Mouse (Mus musculus) heart, postnatal 0 days (tissue): ENCODE results near the gene Xiap. TPM values are rescaled to one million over a fixed set of nuclear protein-coding genes. Genes with fewer than 3 reads are reported as not detected.
"Not testable (repeated sequence)": the region's sequence is repeated elsewhere in the genome, so short reads cannot be mapped to it uniquely, and the experiment has no call there.

ENCODE experiments used
- ATAC-seq: fragments of 200-750 bp; cut with Nextera tagmentation; 2 replicates; pipeline ENCODE4 v1.8.0; 2017; ENCODE audit warnings: low read depth, moderate number of reproducible peaks, moderate library complexity; ENCODE audit not compliant: insufficient read depth
- DNase-seq: peaks from one replicate; pipeline ENCODE4 v3.0.0-alpha.2; 2016; ENCODE audit warnings: low spot score
- H3K27ac ChIP-seq: fragments of 300-500 bp; sonication (generic); 2 replicates; pipeline ENCODE4 v1.5.1; 2014; ENCODE audit warnings: low read depth, mild to moderate bottlenecking
- H3K27me3 ChIP-seq: fragments of 300-500 bp; sonication (generic); 2 replicates; pipeline ENCODE4 v1.6.1; 2014; ENCODE audit warnings: low read length, mixed read lengths; ENCODE audit not compliant: control insufficient read depth, insufficient read depth
- H3K36me3 ChIP-seq: fragments of 300-500 bp; sonication (generic); replicated peaks from 2 replicates; pipeline ENCODE4 v1.6.1; 2014; ENCODE audit warnings: low read length, mixed read lengths; ENCODE audit not compliant: control insufficient read depth, insufficient read depth
- H3K4me1 ChIP-seq: fragments of 300-500 bp; sonication (generic); 2 replicates; pipeline ENCODE4 v1.6.1; 2014; ENCODE audit warnings: antibody characterized with exemption; ENCODE audit not compliant: control insufficient read depth, insufficient read depth
- H3K4me2 ChIP-seq: fragments of 300-500 bp; sonication (generic); 2 replicates; pipeline ENCODE4 v1.6.1; 2014; ENCODE audit warnings: low read depth, mild to moderate bottlenecking, low read length, moderate library complexity
- H3K4me3 ChIP-seq: fragments of 300-500 bp; sonication (generic); 2 replicates; pipeline ENCODE4 v1.5.1; 2014; ENCODE audit warnings: low read depth, low read length
- H3K9ac ChIP-seq: fragments of 300-500 bp; sonication (generic); replicated peaks from 2 replicates; pipeline ENCODE4 v1.6.1; 2014; ENCODE audit warnings: low read depth, low read length, mixed read lengths
- H3K9me3 ChIP-seq: fragments of 300-500 bp; sonication (generic); replicated peaks from 2 replicates; pipeline ENCODE4 v1.6.1; 2016; ENCODE audit warnings: low read length; ENCODE audit not compliant: control insufficient read depth
- CTCF ChIP-seq: IDR thresholded peaks from 2 replicates; pipeline ENCODE4 v1.5.1; 2016; ENCODE audit warnings: antibody characterized with exemption, control low read depth, low read depth
- EP300 ChIP-seq: IDR thresholded peaks from 2 replicates; pipeline ENCODE4 v1.6.1; 2016; ENCODE audit warnings: antibody characterized with exemption, low read depth
- WGBS: fragments of 180-500 bp; shearing (Covaris S2); extraction: QIAGEN DNeasy Blood & Tissue Kit; methylation state at CpG from one replicate; pipeline ENCODE4 v1.1.7; 2014; 5-methylcytosine and 5-hydroxymethylcytosine counted together
- polyA plus RNA-seq: library from polyadenylated mRNA; unstranded; fragments of >200 nt; fragmentation: Nextera tagmentation; extraction: Ambion mirVana; gene quantifications from 2 replicates; pipeline ENCODE4 v1.2.1, GENCODE M21; 2015
- total RNA-seq: library from RNA; depleted of rRNA; stranded (reverse); fragments of >200 nt; gene quantifications from 2 replicates; pipeline ENCODE4 v1.2.3, GENCODE M21; 2014; ENCODE audit warnings: low replicate concordance

Xiap gene
- total and polyA plus RNA-seq, 2 experiments from 2014 or later = 8.0 to 30.6 TPM

DNA sequence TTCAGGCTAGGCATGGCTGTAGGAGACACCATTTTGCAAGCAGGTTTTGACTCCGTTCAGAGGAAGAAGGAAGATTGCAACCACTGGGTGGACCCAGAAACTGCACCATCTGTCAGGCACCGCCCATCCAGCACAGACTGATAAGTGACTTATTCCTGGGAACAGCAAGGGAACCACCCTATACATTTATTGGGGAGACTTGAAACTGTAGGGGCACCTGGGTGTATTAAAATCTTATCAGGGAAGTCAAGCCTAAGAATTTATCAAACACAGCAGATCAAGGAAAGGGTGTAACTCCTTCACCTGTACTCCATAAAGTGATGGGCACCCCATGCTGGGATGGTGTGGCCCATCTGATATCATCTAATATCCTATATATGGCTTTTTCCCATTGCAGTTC, 40.0 kb upstream of the Xiap start:
- H3K9me3 ChIP-seq = no peaks in the 10 kb centered on the region
- TF ChIP-seq EP300 (no peak), CTCF (no peak)
- no peak overlapping the region for H3K4me3 ChIP-seq
- no peaks in the 10 kb centered on the region for H3K4me1 ChIP-seq
- no peak overlapping the region for H3K27ac ChIP-seq
- no peak overlapping the region for H3K4me2 ChIP-seq
- 57% methylated on average over 2 of the region's 2 CpGs for WGBS
- no peak for ATAC-seq
- H3K36me3 ChIP-seq = no peaks in the 10 kb centered on the region
- no peak overlapping the region for H3K9ac ChIP-seq
- DNase-seq = no peak
- H3K27me3 ChIP-seq = no peaks in the 10 kb centered on the region

DNA sequence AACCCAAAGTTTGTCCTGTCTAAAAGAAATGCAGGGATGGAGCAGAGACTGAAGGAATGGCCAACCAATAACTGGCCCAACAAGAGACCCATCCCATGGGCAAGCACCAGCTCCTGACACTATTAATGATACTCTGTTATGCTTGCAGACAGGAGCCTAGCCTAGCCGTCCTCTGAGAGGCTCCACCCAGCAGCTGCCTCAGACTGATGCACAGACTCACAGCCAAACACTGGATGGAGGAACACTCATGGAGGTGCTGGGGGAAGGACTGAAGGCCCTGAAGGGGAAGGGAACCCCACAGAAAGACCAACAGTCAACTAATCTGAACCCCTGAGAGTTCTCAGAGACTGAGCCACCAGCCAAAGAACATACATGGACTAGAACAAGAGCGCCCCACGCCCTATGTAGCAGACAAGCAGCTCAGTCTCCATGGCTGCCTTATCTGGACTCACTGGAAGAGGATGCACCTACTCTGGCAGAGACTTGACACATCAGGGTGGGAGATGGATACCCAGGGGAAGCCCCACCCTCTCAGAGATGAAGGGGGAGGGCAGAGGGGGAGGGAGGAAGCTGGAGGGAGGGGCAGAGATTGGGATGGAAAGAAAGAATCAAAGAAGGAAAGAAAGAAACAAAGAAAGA, 33.6 kb upstream of the Xiap start:
- not testable (repeated sequence) for H3K4me3 ChIP-seq, DNase-seq, H3K4me2 ChIP-seq, H3K36me3 ChIP-seq, H3K9me3 ChIP-seq, H3K9ac ChIP-seq, H3K27me3 ChIP-seq, H3K4me1 ChIP-seq, H3K27ac ChIP-seq, ATAC-seq
- no CpG with 5 or more reads among the region's 3 CpGs for WGBS

DNA sequence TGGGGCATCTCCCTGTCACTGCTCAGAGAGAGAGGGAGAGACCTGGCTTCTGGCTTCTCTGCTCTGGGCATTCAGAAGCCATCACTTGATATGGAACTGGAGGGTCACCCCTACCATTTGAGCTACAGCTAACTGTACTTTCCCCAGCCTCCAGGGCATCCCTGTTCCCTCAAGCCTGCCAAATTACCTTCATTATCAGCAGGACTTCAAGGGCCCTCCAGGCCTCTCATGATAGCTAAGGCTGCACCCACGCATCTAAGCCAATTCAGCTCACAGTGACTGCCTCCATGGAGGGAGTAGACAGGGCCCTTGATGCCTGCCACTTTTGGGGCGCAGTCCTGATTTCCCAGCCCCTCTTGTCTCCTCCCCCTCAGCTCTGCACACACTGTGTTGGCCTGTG, 32.5 kb upstream of the Xiap start:
- H3K4me1 ChIP-seq, H3K4me2 ChIP-seq, H3K27me3 ChIP-seq, H3K27ac ChIP-seq, H3K9me3 ChIP-seq, H3K4me3 ChIP-seq, H3K36me3 ChIP-seq, H3K9ac ChIP-seq: not testable (repeated sequence)
- 35% methylated on average over 2 of the region's 2 CpGs for WGBS
- DNase-seq = peak; percentile 25
- ATAC-seq = peak; percentile 94

DNA sequence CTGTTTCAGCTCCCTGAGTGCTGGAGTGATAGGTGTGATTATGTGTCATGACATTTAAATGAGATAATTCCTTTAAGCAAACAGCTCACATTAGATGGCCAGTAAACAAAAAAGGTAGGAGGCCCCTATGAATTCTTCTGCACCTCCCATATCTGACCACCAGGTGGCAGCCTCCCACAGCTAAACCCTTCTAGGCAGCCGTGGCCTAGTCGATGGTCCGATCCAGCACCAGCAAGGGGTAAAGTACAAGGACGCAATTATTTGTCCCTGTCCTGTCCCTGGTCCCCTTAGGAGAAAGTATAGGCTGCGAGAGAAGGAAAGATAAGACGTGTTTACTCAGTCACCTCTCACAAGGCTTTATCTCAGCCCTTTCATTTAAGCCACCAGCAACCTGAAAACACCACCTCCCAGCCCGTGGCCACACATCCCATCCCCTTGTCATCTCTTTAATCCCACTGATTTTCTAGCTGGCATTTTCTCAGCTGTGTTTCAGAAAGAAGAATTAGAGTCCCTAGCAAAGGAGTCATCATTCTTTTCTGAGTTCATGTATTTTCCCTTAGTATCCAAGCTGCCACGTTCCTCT, 26.3 kb upstream of the Xiap start:
- ATAC-seq = no peak
- no peak overlapping the region for H3K27ac ChIP-seq

DNA sequence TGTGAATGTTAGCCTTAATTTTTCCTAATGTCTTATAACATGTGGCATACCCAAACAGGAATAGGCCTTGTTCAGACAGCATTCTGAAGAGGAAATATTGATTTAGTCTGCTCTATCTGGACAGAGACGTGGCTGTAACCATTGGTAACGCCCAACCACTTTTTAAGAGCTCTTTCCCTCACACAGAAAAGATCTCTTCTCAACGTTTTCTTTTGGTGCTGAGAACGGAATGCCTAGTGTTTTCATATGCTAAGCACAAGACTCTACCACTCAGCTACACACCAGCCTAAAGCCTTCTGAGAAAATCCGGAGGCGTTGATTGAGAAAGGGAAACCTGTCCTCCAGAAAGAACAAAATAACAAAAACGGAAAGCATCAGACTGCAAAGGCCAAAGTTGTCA, 25.6 kb upstream of the Xiap start:
- TF ChIP-seq CTCF (no peak), EP300 (no peak)
- Histone ChIP-seq H3K4me1 (no peaks in the 10 kb centered on the region), H3K4me2 (no peak overlapping the region), H3K4me3 (no peak overlapping the region), H3K27ac (no peak overlapping the region), H3K9ac (no peak overlapping the region), H3K27me3 (no peaks in the 10 kb centered on the region), H3K36me3 (no peaks in the 10 kb centered on the region), H3K9me3 (no peaks in the 10 kb centered on the region)
- ATAC-seq = no peak
- 59% methylated on average over 7 of the region's 7 CpGs for WGBS
- no peak for DNase-seq

More for the DNA sequence above, 26.3 kb upstream of the Xiap start:
- WGBS = 31% methylated on average over 8 of the region's 8 CpGs
- Histone ChIP-seq H3K9ac (no peak overlapping the region), H3K4me1 (no peaks in the 10 kb centered on the region), H3K36me3 (no peaks in the 10 kb centered on the region), H3K4me2 (0 out of 2 replicates have a peak overlapping the region, but pooled peaks have one; percentile 15), H3K4me3 (no peak overlapping the region), H3K9me3 (no peaks in the 10 kb centered on the region), H3K27me3 (no peaks in the 10 kb centered on the region)
- TF ChIP-seq EP300 (no peak), CTCF (peak; percentile 80)
- peak; percentile 41 for DNase-seq

DNA sequence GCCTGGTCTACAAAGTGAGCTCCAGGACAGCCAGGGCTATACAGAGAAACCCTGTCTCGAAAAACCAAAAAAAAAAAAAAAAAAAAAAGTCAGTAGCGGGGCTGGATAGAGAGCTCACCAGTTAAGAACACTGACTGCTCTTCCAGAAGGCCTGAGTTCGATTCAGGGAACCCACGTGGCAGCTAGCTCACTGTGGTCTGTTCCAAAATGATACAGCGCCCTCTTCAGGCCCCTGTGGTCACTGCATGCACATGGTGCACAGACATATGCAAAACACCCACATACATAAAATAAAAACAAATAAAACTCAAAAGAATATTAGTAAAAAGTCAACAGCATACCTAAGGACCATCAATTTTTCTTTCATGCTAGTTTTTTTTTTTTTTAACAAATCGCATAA, 20.0 kb upstream of the Xiap start:
- H3K9ac ChIP-seq = no peak overlapping the region
- H3K36me3 ChIP-seq = no peaks in the 10 kb centered on the region
- H3K4me3 ChIP-seq = no peak overlapping the region
- DNase-seq (no peak), ATAC-seq (no peak)
- WGBS = 66% methylated on average over 5 of the region's 6 CpGs
- H3K4me2 ChIP-seq = no peak overlapping the region
- no peak for TF ChIP-seq EP300
- TF ChIP-seq CTCF = no peak
- no peaks in the 10 kb centered on the region for H3K4me1 ChIP-seq
- H3K27me3 ChIP-seq = no peaks in the 10 kb centered on the region
- H3K9me3 ChIP-seq = no peaks in the 10 kb centered on the region
- H3K27ac ChIP-seq = no peak overlapping the region
